Mouse (Mus musculus): ENCODE measurements at regions not wholly inside any gene's neighbourhood (a gene's known extent, or its start where the extent isn't known, plus 50 kb on each side); places are given as distances from the start of the nearest gene placed in this dataset.

DNA sequence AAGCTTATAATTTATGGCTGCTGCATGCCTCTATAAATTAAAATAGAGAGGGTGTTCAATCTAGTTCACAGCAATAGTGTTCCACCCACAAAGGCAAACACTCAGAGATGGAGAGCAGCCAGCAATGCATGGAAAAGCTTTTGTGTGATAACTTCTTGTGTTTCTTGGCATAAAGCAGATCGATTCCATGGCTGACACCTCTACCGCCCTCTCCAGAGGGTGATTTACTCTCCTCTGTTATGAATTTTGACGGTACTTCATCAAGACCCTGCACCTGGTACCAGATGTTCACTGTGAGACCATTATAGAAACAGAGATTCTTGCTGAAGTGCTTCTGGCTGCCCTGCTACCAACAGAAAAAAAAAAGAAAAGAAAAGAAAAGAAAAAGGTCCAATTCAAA, 54.1 kb upstream of the Btc start:
- no peak for DNase-seq (ENCODE audit: low spot score)

DNA sequence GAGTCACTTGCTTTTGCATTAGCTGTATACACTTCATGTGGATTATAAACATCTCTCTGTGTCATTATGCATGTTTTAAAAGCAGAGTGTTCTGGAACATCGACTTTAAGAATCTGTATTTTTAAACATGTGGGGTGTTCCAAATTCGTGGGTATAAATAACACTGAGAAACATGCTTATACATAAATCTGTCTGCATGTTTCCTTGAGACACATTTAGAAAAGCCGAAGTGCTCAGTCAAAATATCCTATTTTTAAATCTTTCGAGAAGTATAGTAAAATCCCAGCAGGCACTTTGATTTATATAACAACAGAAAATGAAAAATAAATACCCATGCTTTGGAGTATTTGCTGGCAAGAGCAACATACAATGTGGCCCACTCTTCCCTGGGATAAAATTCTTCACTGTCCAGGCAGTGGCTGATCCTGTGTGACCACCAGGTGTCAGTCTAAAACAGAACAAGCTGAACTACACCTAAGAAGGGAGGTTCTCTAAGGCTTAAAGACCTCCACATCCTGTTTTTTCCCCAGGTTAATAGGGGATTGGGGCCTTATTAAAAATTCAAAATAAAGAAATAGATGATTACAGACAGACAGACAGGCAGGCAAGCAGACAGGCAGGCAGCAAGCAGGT, 52.4 kb upstream of the Parm1 start:
- peak; percentile 72 for DNase-seq (ENCODE audit: low spot score)

Measured in embryo, embryonic 10.5 days (tissue).